Mouse (Mus musculus): ENCODE data around the gene Ate1.

DNA sequence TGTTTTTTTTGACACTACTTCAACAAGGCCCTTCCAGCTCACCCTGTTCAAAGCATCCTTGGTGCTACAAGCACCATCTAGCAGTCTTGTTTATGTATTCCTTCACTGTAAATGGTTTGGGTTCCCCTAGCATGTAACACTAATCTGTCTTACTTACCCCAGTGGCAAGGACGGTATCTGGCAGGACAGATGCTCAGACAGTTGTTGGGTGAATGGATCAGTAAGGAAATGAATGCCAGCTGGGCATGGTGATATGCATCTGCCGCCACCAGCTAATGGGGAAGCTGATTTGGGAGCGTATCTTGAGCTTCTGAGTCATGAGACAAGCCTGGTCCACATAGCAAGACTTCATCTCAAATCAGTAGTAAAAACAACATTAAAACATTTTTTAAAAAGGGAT lies 141.9 kb downstream of the Ate1 start:
- TF ChIP-seq CTCF (IDR thresholded peaks at IDR 0.05; ENCODE audit: insufficient read depth, low read depth, low read length) (no peak), POLR2A (IDR thresholded peaks at IDR 0.05; ENCODE audit: insufficient read depth, low read depth, low read length) (no peak)
